Mouse (Mus musculus) liver, embryonic 14.5 days (tissue): ENCODE data around the gene Flna.

ENCODE experiments used
- CTCF ChIP-seq: IDR thresholded peaks from 2 replicates; pipeline ENCODE4 v1.5.1; 2016; ENCODE audit warnings: antibody characterized with exemption, low read depth, control low read depth
- EP300 ChIP-seq: IDR thresholded peaks from 2 replicates; pipeline ENCODE4 v1.6.1; 2016; ENCODE audit warnings: antibody characterized with exemption, low read depth

DNA sequence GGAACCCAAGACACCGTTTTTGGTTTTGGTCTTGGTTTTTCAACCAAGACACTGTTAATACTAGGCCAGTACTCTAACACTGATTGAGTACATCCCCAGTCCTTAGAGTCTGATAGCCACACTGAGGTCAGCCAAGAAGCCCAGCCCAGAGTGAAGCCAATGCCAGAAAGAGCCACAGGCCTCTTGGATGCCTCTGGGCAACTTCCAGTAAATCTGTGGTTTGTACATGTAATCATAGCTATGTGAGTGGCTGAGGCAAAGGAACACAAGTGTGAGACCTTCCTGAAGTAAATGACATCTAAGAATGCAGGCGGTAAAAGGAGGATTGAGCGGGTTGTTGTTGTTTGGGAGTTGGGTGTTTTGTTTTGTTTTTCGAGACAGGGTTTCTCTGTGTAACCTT lies 31.1 kb downstream of the Flna start:
- TF ChIP-seq EP300, result no peak
- no peak for TF ChIP-seq CTCF
